Mouse (Mus musculus) brain, embryonic 14.5 days (tissue): ENCODE results near the gene Syne2. TPM values are rescaled to one million over a fixed set of nuclear protein-coding genes. Genes with fewer than 3 reads are reported as not detected.

Source experiments
- DNase-seq: peaks from one replicate; pipeline ENCODE4 v3.0.0-alpha.2; 2011; ENCODE audit warnings: low read depth
- CTCF ChIP-seq: fragments of 200-500 bp; IDR thresholded peaks from 2 replicates; pipeline ENCODE4 v1.5.1; 2012; ENCODE audit warnings: inconsistent platforms, mild to moderate bottlenecking, moderate library complexity, borderline replicate concordance; ENCODE audit not compliant: insufficient read depth, insufficient read length; ENCODE audit errors: extremely low read depth
- POLR2A ChIP-seq: fragments of 200-500 bp; IDR thresholded peaks from 2 replicates; pipeline ENCODE4 v1.6.1; 2012; ENCODE audit warnings: mild to moderate bottlenecking, inconsistent platforms, borderline replicate concordance; ENCODE audit not compliant: poor library complexity, insufficient read depth, insufficient read length, severe bottlenecking; ENCODE audit errors: extremely low read depth
- polyA plus RNA-seq: library from polyadenylated mRNA; depleted of rRNA; stranded (reverse); fragments of >200 nt; gene quantifications from 2 replicates; pipeline ENCODE4 v1.2.3, GENCODE M21; 2012

Gene Syne2
- polyA plus RNA-seq, 1 experiment, result 72.9 TPM

DNA sequence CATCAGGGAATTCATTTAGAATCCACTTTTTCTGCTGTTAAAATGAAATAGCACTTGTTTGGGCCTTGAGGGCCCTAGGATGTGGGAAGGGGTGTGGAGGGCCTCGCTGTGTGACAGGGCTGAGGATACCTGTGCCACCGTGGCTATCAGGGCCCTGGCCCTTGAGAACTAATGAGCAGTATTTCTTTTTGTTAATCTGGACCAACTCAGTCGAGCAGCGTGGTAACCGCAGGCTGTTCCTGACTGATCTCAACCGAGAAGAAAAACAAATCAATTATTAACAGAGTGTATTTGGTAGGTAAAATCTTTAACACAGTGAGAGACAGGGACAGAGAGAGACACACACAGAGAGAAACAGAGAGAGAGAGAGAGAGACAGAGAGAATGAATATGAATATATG lies 34.5 kb downstream of the Syne2 start:
- DNase-seq, result no peak

DNA sequence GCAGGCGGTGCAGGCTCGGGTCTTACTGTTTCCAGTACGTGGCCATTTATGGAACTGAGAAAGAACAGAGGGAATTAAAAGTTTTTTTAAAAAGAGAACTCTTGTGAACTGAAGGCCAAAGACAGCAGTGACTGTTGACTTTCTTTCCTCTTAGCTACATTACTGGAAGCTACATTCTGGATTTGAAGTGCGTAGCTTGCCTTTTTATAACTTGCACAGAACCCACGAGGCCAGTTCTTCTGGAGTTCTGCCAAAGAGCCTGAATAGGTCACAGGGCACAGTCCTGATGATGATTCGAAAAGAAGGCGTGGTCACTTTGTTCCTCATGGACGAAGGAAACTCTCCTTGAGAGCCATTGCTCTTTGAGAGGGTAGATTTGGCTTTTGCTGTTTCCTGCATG lies 35.6 kb downstream of the Syne2 start:
- no peak for DNase-seq
- no peak for TF ChIP-seq POLR2A
- no peak for TF ChIP-seq CTCF

More for the DNA sequence above, 34.5 kb downstream of the Syne2 start:
- TF ChIP-seq POLR2A, result no peak
- no peak for TF ChIP-seq CTCF

DNA sequence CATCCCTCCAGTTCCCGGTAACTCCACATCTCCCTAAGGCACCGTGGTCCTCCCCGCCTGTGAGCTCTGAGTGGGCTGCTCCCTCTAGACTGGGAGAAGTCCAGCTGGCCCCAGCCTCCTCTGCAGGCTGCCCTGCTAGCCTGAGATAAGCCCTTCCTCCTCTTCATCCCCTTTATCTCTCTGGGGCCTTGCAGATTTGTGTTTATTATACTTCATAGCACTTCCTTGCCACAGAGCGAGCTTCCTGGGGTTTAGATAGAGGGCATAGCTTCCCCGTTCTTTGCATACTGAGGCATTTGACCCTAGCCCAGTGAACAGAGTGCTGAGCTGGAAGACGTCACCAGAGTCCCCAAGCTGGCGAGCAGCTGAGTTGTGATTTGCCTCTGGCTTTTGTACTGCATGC lies 37.1 kb downstream of the Syne2 start:
- no peak for DNase-seq
- no peak for TF ChIP-seq CTCF
- no peak for TF ChIP-seq POLR2A

DNA sequence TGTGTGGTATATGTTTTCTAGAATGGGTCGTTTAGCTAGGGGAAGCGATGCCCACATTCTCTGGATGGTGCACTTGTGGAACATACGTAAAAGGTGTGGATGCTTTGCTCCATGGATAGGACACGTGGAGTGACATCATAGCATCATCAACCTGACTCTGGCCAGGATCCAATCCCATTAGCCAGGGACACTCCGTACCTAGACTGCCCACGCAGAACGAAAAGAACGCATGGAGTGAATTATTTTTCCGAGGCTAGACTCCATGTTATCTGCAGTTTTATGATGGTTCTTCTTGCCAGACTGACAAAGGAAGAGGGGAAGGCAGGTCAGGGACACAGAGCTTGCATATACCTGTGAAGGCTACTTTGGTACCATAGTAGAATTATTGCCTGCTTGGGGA lies 37.7 kb downstream of the Syne2 start:
- TF ChIP-seq CTCF (no peak), POLR2A (no peak)
- no peak for DNase-seq

DNA sequence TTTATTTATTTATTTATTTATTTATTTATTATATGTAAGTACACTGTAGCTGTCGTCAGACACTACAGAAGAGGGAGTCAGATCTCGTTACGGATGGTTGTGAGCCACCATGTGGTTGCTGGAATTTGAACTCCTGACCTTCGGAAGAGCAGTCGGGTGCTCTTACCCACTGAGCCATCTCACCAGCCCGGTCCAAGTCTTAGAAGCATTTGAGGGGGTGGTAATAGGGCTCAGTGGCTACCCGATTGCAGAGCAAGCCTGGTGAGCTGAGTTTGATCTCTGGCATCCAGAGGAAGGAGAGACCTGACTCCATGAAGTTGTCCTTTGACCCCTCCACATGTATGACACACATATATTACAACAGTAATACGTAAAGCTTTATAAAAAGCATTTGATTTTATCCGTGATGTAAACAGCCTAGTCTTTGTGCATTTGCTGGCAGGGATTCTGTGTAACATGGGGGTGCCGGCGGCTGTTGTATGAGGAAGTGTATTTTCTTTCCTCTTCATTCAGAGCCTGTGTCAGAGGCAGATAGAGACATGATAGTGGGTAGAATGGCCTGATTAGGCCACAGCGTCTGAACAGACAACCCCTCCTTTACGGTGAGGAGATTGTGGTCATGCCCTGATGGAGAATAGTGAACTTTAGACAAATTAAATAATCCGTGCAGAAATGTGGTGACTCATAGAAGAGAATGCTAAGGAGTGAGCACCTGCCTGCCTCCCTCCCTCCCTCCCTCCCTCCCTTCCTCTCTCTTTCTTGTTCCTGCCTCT lies 38.3 kb downstream of the Syne2 start:
- TF ChIP-seq POLR2A (no peak), CTCF (no peak)
- DNase-seq, result no peak

DNA sequence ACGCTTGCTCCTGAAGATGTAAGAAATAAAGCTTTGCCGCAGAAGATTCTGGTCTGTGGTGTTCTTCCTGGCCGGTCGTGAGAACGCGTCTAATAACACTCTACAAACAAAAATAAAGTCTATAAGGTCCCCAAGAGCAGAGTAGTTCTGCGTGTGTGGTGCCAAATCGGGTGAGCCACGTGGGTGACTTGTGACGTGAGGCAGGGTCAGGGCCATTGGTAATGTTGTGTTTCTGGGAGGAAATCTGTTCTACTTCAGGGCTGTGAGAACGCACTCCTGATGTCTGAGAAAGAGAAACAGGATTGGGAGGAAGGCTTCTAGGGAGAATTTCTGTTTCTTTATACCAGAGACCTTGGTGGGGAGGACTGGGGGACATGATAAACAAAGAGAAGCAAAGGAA lies 42.0 kb downstream of the Syne2 start:
- DNase-seq, result no peak
- no peak for TF ChIP-seq POLR2A
- TF ChIP-seq CTCF, result no peak

DNA sequence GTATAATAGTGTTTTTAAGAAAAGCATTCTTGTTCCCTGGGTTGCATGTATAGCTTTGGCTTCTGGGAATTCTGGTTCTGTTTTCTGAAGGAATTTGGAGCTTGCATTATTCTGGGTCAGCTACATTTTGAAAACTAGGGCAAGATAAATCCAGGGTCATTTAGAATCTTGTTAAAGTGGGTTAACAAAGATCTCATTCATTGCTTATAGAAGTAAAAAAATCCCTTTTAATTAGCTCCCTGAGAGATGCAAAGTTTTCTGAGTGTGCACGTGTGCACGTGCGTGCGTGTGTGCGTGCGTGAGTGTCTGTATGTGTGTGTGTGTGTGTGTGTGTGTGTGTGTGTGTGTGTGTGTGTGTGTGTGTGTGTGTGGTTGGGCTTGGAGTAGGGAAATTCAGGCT lies 42.9 kb downstream of the Syne2 start:
- DNase-seq, result peak; percentile 65
- TF ChIP-seq CTCF, result no peak
- no peak for TF ChIP-seq POLR2A

DNA sequence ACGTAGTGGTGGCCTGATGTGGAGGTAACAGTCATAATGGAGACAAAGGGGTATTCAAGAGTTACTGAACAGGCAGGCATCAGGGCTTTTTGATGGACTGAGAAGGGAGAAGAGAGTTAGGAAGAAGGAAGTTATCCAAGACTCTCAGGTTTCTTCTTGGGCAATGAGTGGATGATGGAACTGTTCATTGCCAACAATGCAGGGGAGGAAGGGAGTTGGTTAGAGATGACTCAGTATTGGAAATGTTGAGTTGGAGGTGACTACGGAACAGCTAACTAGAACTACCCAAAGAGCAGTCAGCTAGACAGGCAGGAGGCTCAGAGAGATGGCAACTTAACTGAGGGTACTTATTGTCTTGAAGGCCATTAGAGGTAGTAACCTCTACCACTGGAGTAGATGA lies 47.2 kb downstream of the Syne2 start:
- no peak for TF ChIP-seq CTCF
- no peak for DNase-seq

DNA sequence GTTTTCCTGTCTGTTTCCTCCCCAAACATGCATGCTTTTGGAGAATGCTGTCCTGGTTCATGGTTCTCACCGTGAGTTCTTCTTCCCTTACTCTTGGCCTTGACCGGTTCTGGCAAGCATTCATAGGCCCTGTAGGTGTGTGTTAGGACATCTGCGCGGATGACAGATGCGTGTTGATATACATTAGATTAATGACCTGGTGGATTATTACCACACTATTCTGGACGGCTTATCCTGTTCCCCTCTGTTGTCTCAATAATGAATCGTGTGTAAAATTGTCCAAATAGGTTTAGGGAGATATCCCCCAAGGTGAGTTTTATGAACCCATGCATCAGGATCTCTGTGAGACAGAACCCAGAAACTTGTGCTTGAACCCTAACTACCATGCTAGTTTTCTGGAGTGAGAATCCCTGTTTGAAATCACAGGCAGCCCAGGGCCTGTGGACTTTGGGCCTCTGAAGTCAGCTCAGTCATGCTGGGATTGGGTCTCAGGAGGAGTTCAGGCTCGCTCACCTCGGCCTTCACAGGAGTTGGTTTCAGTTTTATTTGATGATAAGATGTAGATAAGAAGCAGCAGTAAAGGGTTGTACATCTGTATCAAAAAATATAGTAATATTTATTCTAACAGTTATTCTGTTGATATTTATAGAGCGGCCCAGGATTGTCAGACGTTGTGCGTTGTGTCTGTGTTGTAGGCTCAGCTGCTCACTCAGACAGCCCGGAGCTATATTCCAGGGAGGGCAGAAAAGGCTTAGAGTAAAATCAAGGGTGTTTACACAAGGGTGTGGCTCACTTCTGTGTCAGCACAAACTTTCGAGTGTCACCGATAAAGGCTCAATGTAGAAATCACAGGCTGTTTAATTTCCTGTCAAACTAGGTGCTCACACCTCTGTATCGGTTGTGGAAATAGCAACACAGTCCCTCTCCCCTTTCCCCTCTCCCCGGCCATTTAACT lies 48.8 kb downstream of the Syne2 start:
- TF ChIP-seq POLR2A (no peak), CTCF (no peak)
- DNase-seq, result no peak

DNA sequence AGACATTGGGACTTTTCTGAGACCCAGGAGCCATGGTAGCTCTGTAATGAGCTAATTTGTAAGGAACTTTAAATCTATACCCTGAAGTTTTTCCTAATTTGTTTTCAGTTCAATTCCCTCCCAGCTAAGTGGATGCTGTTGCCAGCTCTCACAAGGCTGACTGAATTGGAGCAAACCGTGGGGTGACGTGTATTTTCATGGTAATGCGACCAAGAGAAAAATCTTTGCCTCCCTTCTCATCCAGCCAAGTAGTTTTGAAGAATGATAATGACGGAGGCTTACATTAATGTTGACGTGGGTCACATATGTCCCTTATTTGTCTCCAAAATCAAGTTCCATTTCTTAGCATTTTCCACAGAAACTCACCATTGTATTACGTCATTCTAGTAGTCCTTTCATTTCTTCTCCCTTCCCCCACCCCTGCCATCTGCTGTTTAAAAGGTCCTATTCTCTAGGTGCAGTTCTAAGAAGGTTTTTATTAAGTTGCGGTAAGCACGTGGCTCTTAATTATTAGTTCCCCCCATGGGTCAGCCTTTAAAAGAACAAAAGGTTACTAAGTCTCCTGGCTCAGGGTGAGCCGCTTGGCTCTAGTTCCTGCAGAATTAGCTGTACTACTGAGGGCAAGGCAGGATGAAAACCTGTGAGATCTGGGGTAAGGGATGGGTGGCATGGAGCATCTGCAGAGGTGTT lies 55.8 kb downstream of the Syne2 start:
- DNase-seq, result peak; percentile 96
- no peak for TF ChIP-seq POLR2A
- TF ChIP-seq CTCF, result no peak
